Mouse (Mus musculus) heart, postnatal 36 days (tissue): ENCODE measurements around the gene Zfp82. TPM values are rescaled to one million over a fixed set of nuclear protein-coding genes. Genes with fewer than 3 reads are reported as not detected.
A peak's percentile ranks its signal among the peaks of the same experiment; 100 is the strongest.

Experiments used
- DNase-seq, 2 experiments: peaks; one replicate each; pipeline ENCODE4 v3.0.0; 2021 to 2022
- intact Hi-C: fragments of 180-260 bp; cut with DNase I; formaldehyde crosslinking; loops from one replicate; pipeline ENCODE4 v1.15.1; 2025
- total RNA-seq, 2 experiments: library from RNA; stranded (reverse); gene quantifications; 2 replicates each; pipeline ENCODE4 v1.2.3; 2021

Gene Zfp82
- total RNA-seq, 2 experiments from 2014 or later: 1.7 to 2.6 TPM

GRCm38 (mm10) chr7:30053591-30053990 is 19.1 kb downstream of the Zfp82 start:
- no peak for DNase-seq
- intact Hi-C loops: no loop called here

DNA sequence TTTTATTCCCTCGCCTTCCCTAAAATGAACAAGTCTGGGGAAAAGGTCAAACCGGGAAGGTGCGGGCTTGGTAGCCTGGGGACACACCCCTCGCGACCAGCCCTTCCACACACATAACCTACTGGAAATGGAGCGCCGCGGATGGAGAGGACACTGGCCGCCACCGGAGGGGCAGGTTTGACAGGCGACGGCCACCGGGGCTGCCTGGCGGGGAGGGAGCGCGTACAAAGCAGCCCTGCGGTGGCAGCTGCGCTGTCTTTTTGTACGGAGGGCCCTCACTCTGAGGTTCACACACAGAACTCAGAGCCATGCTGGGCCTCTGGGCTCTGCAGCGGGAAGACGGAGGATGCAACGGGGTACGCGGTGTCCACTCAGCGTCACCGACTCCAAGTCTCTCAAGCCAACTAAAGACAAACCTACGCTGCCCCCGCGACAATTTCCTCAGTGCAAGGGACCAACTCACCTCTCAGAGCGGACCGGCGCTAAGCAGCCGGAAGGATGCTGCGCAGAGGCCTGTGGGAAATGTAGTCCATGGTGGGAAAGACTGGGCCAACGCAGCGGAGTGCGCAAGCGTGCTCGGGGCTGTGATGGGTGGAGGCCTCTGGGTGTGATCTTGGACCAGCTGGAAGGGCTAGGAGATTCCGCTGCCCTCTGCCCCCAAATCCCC is 21.7 kb downstream of the Zfp82 start, which contains the start of gene Zfp14:
Zfp14 (minus strand) TSS at position 499 of the 667 bp plus-strand sequence.
- intact Hi-C loops: loop anchor here (2.0 kb wide), 1 partner anchor 44 kb away; the partner anchor contains the start of gene Zfp260
- peak; percentile 89 to 91 for DNase-seq

- intact Hi-C loops: no loop called here
- DNase-seq: no peak
Measured at GRCm38 (mm10) chr7:30048126-30048525, 24.6 kb downstream of the Zfp82 start.

DNA sequence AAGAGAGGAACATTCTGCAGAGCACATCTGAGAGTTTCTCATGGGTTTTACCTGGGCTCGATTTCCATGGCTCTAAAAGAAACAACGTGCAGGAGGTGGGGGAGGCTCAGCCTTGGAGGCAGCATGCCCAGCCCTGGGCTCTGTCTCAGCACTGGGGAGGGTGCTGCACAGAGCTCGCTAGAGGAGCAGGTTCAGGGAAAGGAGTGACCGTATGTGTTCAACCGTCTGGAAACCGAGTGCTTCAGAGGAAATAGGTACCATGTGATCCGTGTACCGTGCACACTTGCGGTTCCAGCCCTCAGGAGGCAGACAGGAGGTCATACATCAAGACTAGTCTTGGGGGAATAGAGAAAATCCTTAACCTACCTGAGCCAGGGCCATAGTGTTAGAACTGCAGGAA is 28.3 kb downstream of the Zfp82 start:
- intact Hi-C loops: no loop called here
- no peak for DNase-seq

DNA sequence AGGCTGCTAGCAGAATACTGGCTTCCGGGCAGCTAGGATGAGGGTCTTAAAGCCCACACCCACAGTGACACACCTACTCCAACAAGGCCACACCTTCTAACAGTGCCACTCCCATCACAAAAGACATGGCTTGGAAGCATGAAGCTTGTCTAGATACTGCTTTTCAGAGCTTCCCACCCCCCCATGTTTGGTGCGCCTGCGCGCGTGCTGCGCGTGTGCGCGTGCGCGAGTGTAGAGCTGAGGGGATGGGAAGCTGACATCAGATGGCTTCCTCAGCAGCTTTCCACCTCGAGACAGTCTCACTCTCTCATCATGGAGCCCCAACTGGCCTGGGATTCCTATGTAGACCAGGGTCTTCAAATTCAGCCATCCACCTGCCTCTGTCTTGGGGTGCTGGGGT is 38.4 kb downstream of the Zfp82 start:
- intact Hi-C loops: loop anchor here (2.0 kb wide), 1 partner anchor 20 kb away; no protein-coding TSS in a partner anchor
- DNase-seq: no peak

- intact Hi-C loops: no loop called here
- DNase-seq: no peak
Measured at GRCm38 (mm10) chr7:30031379-30031778, 41.3 kb downstream of the Zfp82 start.

GRCm38 (mm10) chr7:30030677-30031076 is 42.0 kb downstream of the Zfp82 start:
- intact Hi-C loops: no loop called here

GRCm38 (mm10) chr7:30028572-30028971 is 44.1 kb downstream of the Zfp82 start:
- DNase-seq: no peak
- intact Hi-C loops: no loop called here

More at GRCm38 (mm10) chr7:30030677-30031076, 42.0 kb downstream of the Zfp82 start:
- no peak for DNase-seq

- intact Hi-C loops: no loop called here
- DNase-seq: no peak
Measured at GRCm38 (mm10) chr7:30027331-30027730, 45.4 kb downstream of the Zfp82 start.

- no peak for DNase-seq
- intact Hi-C loops: no loop called here
Measured at GRCm38 (mm10) chr7:30025358-30025757, 47.3 kb downstream of the Zfp82 start.

GRCm38 (mm10) chr7:30023800-30024199 is 48.9 kb downstream of the Zfp82 start:
- DNase-seq: no peak
- intact Hi-C loops: no loop called here

DNA sequence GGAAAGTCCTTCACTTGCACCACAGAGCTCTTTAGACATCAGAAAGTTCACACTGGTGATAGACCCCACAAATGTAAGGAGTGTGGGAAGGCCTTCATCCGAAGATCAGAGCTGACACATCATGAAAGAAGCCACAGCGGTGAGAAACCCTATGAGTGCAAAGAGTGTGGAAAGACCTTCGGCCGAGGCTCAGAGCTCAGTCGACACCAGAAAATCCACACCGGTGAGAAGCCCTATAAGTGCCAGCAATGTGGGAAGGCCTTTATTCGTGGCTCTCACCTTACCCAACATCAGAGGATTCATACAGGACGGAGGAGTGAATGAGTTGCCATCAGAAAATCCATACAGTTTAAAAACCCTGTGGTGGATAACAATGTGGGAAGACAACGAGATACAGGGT is 49.4 kb downstream of the Zfp82 start:
- DNase-seq: no peak
- intact Hi-C loops: no loop called here

DNA sequence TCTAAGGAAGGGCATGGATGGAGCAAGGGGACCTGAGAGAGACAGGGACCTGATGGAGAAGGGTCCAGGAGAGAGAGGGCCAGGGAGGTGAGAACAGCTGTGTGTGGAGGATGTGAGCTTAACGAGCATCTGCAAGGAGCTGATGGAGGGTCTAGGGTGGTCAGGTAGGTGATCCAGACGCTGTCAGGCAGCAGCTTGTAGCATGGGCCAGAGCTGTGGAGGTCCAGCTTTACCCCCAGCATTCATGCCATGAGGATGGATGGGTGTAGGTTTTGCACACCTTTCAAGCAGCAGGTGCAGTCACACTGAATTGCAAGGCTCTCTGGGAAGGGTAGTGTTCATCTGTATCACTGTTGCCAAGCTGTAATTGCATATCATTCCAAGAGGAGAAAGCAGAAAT is 53.2 kb downstream of the Zfp82 start:
- intact Hi-C loops: no loop called here
- DNase-seq: no peak

- DNase-seq: no peak
- intact Hi-C loops: no loop called here
Measured at GRCm38 (mm10) chr7:30017226-30017625, 55.5 kb downstream of the Zfp82 start.

GRCm38 (mm10) chr7:30012956-30013363 is 59.7 kb downstream of the Zfp82 start:
- intact Hi-C loops: loop anchor here (2.0 to 5.0 kb wide), 3 partner anchors 79 to 190 kb away; partner anchors contain the start of genes Gm26920, Zfp260 and Zfp566
- DNase-seq: peak; percentile 23 to 28

DNA sequence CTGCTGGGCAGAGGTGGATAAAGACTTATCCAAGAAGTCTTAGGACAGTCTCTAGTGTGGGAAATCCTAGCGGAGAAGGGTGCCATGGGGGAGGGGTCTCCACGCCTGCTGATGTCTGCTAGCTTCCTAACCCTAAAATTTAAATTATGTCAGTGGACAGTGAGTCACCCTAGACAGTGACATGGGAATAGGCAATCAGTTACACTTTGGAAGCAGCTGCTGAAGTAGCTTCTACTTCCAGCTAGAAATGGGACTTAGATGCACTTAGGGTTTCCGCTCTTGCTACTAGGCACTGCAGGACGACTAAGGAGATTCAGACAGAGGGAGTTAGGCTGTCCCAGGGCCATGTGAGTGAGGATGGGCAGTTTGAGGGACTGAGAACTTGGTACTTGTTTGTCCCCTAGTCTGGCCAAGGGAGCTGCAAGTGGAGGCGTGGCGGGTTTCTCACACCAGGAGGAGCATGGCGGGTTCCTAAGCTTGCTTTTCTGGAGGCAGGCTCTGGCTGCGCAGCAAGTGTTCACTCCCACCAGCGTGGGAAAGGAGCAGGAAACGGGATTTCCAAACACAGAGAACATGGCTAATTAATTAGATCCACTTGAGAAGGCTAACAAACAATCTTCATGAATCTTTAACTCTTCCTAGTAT is 62.0 kb downstream of the Zfp82 start:
- DNase-seq: no peak
- intact Hi-C loops: loop anchor here (5.0 kb wide), 2 partner anchors 82 to 162 kb away; partner anchors contain the start of genes Gm26920, Zfp260 and Zfp566

- intact Hi-C loops: loop anchor here (5.0 kb wide), 2 partner anchors 83 to 163 kb away; partner anchors contain the start of genes Gm26920, Zfp260 and Zfp566
- DNase-seq: peak; percentile 26
Measured at GRCm38 (mm10) chr7:30009321-30010085, 63.2 kb downstream of the Zfp82 start.

DNA sequence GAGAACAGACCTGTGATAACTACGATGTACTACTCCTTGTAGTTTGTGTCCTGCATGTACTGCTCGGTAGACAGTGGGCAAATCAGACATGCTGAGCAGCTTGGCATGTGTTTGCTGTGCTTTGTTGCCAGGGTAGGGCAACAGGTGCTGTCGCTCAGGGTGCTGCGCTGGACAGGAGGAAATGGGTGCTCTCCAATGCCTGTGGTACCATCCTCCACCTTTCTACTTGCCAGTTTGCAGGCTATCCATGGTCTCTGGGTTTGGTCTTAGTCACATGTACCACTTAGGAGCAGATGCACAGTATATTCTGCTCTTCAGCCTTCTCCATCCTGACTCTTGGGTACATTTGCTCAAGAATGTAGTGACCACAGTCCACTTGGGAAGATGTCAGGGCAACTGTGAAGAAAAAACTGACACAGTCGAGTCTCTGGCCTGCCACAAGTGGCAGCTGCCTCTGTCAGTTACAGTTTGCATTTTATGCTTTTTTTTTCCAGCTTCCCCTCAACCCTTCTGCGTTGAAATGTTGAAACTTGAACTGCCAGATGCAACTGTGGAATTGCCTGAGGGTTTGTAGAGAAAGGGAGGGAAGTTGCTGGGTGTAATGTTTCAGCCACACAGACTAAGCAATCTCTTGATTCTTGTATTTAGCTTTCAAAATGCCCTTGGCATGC is 64.5 kb downstream of the Zfp82 start:
- intact Hi-C loops: no loop called here
- DNase-seq: no peak

GRCm38 (mm10) chr7:30007601-30008000 is 65.1 kb downstream of the Zfp82 start:
- intact Hi-C loops: no loop called here
- no peak for DNase-seq
